Mouse (Mus musculus) erythroblast, embryonic 14.5 days (primary cell): ENCODE data around the gene Hal. TPM values are rescaled to one million over a fixed set of nuclear protein-coding genes. Genes with fewer than 3 reads are reported as not detected.

Source experiments
- H3K27me3 ChIP-seq: 2 replicates; pipeline ENCODE4 v1.6.1; 2012; ENCODE audit warnings: inconsistent platforms; ENCODE audit not compliant: control insufficient read depth
- H3K36me3 ChIP-seq: 2 replicates; pipeline ENCODE4 v1.6.1; 2012; ENCODE audit warnings: mild to moderate bottlenecking, inconsistent platforms; ENCODE audit not compliant: control insufficient read depth
- H3K4me1 ChIP-seq: 2 replicates; pipeline ENCODE4 v1.6.1; 2012; ENCODE audit warnings: inconsistent platforms; ENCODE audit not compliant: control insufficient read depth
- H3K4me3 ChIP-seq: replicated peaks from 2 replicates; pipeline ENCODE3; 2012; ENCODE audit warnings: moderate library complexity, mild to moderate bottlenecking, inconsistent platforms
- H3K9me3 ChIP-seq: 2 replicates; pipeline ENCODE4 v1.6.1; 2012; ENCODE audit warnings: low read length, inconsistent platforms, mixed read lengths; ENCODE audit not compliant: control insufficient read depth
- GATA1 ChIP-seq: IDR thresholded peaks from 2 replicates; pipeline ENCODE4 v1.6.1; 2012; ENCODE audit warnings: low read length, inconsistent platforms, mixed read lengths
- TAL1 ChIP-seq: IDR thresholded peaks from 3 replicates; pipeline ENCODE4 v1.6.1; 2012; ENCODE audit warnings: low read length, inconsistent platforms, mixed read lengths
- polyA plus RNA-seq: library from polyadenylated mRNA; stranded (reverse); fragments of >175 nt; gene quantifications from 2 replicates; pipeline ENCODE4 v1.2.3, GENCODE M21; 2012

Hal gene
- polyA plus RNA-seq, result not detected in 2 replicates

DNA sequence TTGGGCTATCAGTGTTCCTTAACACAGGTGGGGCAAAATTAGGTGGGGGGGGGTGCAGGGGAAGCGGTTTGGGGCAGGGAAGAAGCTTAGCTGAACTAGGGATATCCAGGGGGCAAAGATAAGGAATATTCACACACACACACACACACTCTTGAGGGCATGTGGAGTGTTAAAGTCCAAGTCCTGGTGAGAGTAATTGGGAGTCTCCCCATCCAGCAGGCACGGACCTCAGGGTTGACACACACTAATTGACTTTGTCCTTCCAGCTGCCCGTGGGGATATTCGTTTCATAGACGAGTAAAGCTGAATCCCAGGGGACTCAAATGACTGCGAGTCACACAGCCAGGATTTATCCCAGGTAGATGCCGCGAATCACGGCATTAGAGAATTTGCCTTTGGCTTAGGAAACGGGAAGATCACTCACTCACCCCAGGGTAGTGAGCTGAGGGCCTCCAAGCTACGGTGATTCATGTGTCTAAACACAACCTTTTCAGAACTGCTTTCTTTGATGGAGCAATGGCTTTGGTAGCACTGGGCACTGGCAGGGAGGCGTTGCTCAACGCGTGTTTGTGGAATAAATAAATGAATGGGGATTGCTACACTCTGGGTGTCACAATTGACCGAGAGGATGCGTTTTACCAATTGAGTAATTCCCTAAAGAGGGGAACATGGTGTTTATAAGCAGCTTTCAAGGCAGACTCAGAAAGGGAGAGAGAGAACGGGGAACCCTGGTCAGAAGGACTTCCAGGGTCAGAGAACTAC is at the start of gene Hal:
Gene Hal, plus strand, starts transcription at position 703 of the 762 bp plus-strand sequence.
- Histone ChIP-seq H3K36me3 (peaks cover 10% of the 10 kb centered on the region), H3K27me3 (no peaks in the 10 kb centered on the region), H3K4me3 (no peak within 1 kb of the TSS), H3K9me3 (no peaks in the 10 kb centered on the region), H3K4me1 (no peaks in the 10 kb centered on the region)
- TF ChIP-seq GATA1 (no peak), TAL1 (no peak)

DNA sequence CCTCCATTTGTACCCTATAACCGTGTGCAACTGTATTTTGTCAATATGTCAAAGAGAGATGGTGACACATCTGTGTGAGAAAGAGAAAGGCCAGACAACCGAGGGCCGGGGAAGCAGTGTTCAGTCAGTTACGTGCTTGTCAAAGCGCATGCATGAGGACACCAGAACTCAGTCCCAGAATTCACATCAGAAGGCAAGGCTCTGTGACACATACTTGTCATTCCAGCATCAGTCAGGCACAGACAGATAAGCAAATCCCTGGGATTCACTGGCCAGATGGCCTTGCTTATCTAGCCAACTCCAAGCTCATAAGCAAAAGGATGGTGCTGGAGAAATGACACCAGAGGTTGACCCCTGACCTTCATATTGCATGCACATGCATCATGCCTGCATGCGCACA is 47.1 kb upstream of the Hal start:
- H3K9me3 ChIP-seq, result no peaks in the 10 kb centered on the region
- H3K36me3 ChIP-seq, result no peaks in the 10 kb centered on the region
- no peak for TF ChIP-seq TAL1
- no peak for TF ChIP-seq GATA1
- H3K4me3 ChIP-seq, result no peak overlapping the region
- H3K4me1 ChIP-seq, result peaks cover 3% of the 10 kb centered on the region; the same call in 1 of the 2 replicates
- no peaks in the 10 kb centered on the region for H3K27me3 ChIP-seq

GRCm38 (mm10) chr10:93442183-93442582 is 46.4 kb upstream of the Hal start:
- Histone ChIP-seq H3K27me3 (no peaks in the 10 kb centered on the region), H3K4me3 (no peak overlapping the region), H3K9me3 (no peaks in the 10 kb centered on the region), H3K4me1 (peaks cover 3% of the 10 kb centered on the region; the same call in 1 of the 2 replicates), H3K36me3 (no peaks in the 10 kb centered on the region)
- TF ChIP-seq TAL1, result no peak
- no peak for TF ChIP-seq GATA1

GRCm38 (mm10) chr10:93444407-93444806 is 44.2 kb upstream of the Hal start:
- Histone ChIP-seq H3K27me3 (no peaks in the 10 kb centered on the region), H3K9me3 (no peaks in the 10 kb centered on the region), H3K4me1 (no peaks in the 10 kb centered on the region), H3K4me3 (no peak overlapping the region), H3K36me3 (no peaks in the 10 kb centered on the region)
- TF ChIP-seq TAL1, result no peak
- no peak for TF ChIP-seq GATA1

- no peaks in the 10 kb centered on the region for H3K27me3 ChIP-seq
- H3K4me1 ChIP-seq, result peaks cover 5% of the 10 kb centered on the region
- H3K4me3 ChIP-seq, result no peak overlapping the region
- H3K36me3 ChIP-seq, result no peaks in the 10 kb centered on the region
- TF ChIP-seq GATA1, result no peak
- no peak for TF ChIP-seq TAL1
- H3K9me3 ChIP-seq, result no peaks in the 10 kb centered on the region
These were observed 41.2 kb upstream of the Hal start for GRCm38 (mm10) chr10:93447398-93447797.

DNA sequence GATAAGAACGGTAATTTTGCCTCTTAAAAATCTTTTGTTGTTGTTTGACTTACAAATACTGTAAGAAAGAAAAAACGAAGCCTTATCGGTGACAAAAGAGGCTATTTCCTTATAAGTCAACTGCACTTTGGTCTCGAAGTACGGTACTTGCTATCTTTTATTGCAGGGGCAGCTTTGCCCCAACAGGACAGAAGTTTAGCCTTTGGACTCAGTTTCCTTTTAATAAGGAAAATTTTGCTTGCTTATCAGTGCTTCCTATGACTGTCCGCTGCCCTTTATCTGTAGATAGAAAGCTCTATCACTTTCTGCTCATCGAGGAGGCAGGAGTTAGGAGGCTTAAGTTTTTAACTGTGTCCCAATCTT is 33.9 kb upstream of the Hal start:
- TF ChIP-seq GATA1, result no peak
- no peak for TF ChIP-seq TAL1
- H3K36me3 ChIP-seq, result no peaks in the 10 kb centered on the region
- H3K4me1 ChIP-seq, result peaks cover 22% of the 10 kb centered on the region
- H3K9me3 ChIP-seq, result no peaks in the 10 kb centered on the region
- H3K27me3 ChIP-seq, result no peaks in the 10 kb centered on the region
- peak overlapping the region; percentile 79 for H3K4me3 ChIP-seq

GRCm38 (mm10) chr10:93460106-93460505 is 28.5 kb upstream of the Hal start:
- H3K27me3 ChIP-seq, result no peaks in the 10 kb centered on the region
- H3K4me3 ChIP-seq, result no peak overlapping the region
- H3K36me3 ChIP-seq, result peaks cover 40% of the 10 kb centered on the region
- TF ChIP-seq TAL1 (no peak), GATA1 (no peak)
- peaks cover 4% of the 10 kb centered on the region for H3K4me1 ChIP-seq
- no peaks in the 10 kb centered on the region for H3K9me3 ChIP-seq

DNA sequence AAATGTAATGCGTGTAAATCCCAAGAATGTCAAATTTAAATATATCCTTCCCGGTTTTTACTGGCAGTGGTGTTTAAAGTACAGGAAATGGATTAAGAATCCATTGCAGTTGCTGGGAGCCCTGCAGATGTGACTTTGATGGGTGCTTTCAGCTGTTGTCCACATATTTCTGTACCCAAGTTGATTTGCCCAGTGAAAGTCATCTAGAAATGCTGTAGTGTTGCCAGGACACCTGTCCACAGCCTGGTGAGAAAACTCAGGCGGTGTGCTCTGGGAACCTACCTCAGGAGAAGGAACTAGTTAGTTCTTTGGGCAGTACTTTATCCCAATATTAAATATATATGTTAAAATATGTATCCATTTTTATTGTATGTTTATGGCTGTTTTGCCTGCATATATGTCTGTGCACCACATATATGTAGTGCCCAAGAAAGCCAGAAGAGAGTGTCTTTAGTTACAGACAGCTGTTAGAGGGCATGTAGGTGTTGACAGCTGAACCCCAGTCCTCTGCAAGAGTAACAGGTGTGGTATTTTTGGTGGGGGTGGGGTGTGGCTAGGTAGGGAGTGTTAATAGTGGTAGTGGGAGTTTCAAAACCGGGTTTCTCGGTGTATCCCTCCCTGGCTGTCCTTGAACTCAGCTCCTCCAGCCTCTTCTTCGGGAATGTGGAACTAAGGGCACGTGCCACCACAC is 25.7 kb upstream of the Hal start:
- no peaks in the 10 kb centered on the region for H3K27me3 ChIP-seq
- H3K4me3 ChIP-seq, result no peak overlapping the region
- TF ChIP-seq GATA1 (no peak), TAL1 (no peak)
- peaks cover 59% of the 10 kb centered on the region for H3K36me3 ChIP-seq
- H3K4me1 ChIP-seq, result no peaks in the 10 kb centered on the region
- no peaks in the 10 kb centered on the region for H3K9me3 ChIP-seq

- Histone ChIP-seq H3K27me3 (no peaks in the 10 kb centered on the region), H3K4me3 (no peak overlapping the region), H3K36me3 (peaks cover 60% of the 10 kb centered on the region), H3K9me3 (no peaks in the 10 kb centered on the region), H3K4me1 (no peaks in the 10 kb centered on the region)
- TF ChIP-seq TAL1, result no peak
- no peak for TF ChIP-seq GATA1
These were observed 25.0 kb upstream of the Hal start for GRCm38 (mm10) chr10:93463611-93464010.

GRCm38 (mm10) chr10:93467259-93467658 is 21.3 kb upstream of the Hal start:
- H3K4me1 ChIP-seq, result no peaks in the 10 kb centered on the region
- H3K36me3 ChIP-seq, result peaks cover 63% of the 10 kb centered on the region
- TF ChIP-seq TAL1, result no peak
- no peak for TF ChIP-seq GATA1
- H3K27me3 ChIP-seq, result no peaks in the 10 kb centered on the region
- no peaks in the 10 kb centered on the region for H3K9me3 ChIP-seq
- H3K4me3 ChIP-seq, result no peak overlapping the region
